Mouse (Mus musculus) embryo, embryonic 10 days (tissue): ENCODE measurements around the gene Sh3rf3.

ENCODE experiments used
- DNase-seq: peaks from one replicate; pipeline ENCODE4 v3.0.0-alpha.2; 2015; ENCODE audit warnings: low spot score

Gene Sh3rf3

DNA sequence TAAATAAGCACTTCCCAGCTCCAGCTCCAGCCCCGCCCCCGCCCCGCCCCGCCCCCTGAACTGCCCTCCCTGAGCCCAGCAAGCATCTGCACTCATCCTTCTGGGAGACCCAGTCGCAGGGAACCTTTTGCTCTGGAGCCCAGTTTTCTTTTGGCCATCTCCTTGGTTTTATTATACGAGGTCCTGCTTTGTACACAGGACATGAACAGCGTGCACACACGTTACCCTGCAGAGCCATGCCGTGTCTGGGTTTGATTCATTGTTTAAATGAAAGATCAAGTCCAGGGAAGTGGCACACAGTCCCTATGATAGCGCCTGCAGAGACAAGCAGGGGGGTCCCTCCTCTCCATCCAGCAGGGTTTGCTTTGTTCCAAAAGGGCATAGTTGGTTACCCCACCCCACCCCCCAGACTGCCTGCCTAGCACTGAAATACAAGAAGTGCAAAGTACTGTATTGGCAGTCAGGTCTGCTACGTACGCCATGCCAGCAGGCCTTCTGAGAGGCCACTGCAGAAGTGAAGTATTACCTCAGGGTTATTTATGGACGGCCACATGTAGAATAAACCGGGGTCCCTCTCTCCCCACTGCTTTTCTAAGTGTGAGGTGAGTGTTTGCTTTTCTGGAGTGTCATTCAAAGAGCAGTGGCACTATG is 41.5 kb downstream of the Sh3rf3 start:
- no peak for DNase-seq

DNA sequence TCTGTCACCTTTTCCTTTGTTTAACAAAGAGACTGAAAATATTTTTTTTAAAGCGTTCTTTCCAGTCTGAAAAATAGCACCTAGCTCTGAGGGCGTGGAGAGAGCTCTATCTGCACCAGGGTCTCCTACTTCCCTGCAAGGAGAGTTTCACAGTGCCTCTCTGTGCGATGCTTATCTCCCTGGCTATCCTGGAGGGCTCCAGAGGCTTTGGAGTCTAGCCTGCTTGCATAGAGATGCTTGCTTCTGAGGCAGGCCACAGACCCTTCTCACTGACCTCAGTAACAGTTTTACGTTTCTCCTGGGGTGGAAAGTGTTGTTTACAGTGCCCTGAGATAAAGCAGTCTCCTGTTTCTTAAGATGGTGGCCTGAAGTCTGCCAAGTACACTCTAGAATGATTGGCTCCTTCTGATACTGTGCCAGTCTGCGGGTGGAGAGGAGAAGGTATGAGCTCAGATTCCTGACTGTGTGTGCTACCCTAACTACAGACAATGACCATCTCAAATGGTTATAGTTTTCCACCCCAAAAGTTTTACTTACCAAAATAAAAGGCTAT is 42.1 kb downstream of the Sh3rf3 start:
- no peak for DNase-seq

DNA sequence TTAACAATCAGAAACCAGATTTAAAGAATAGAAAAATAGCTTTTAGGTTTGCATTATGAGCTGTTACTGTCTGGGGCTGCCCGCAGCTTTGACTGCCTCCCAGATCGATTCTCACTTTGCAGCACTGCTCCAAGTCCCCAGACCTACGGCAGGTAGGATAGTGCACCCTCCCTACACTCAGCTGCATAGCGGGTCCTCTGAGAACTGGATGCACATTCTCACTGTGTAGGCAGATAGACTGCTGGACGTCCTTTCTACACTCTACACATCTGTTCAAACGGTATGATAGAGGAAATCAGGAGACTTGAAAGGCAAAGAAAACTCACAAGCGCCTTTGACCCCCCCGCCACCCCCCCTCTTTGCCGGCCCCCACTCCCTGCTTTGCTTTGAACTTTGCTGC is 42.7 kb downstream of the Sh3rf3 start:
- no peak for DNase-seq

DNA sequence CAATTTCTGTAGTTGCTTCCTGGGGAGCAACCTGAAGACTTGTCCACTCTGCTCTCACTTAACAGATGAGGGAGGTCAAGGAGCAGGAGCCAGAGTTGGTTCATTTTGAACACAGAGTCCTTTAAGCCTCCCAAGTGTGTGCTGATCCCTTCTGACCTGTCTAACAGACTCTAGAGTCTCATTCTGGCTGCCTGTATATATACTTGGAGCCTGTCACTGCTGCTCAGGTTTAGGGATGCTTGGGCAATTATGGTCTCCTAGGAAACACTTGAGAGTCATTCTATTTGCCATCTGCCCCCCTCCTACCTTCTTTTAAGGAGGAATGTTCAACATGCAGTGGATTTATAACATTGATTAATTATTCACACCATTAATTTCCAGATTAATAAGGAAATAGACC is 43.6 kb downstream of the Sh3rf3 start:
- no peak for DNase-seq

DNA sequence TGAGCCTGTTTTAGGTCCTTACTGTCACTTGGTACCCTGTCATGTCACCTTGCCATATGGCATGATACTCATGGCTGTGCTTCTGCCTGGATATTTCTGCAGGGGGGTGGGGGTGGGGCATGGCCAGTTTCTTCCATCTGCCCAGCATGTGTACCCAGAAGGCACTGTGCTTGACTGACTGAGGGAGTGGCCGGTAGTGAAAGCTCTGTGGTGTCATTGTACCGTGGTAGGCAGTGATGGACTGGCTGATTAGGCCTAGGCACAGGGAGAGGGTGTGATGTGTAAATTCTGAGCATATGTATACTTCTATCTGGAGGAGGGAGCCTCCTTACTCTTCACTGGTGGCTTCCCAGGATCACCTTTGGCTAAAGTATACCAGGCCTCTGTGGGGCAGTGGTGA is 51.6 kb downstream of the Sh3rf3 start:
- no peak for DNase-seq

DNA sequence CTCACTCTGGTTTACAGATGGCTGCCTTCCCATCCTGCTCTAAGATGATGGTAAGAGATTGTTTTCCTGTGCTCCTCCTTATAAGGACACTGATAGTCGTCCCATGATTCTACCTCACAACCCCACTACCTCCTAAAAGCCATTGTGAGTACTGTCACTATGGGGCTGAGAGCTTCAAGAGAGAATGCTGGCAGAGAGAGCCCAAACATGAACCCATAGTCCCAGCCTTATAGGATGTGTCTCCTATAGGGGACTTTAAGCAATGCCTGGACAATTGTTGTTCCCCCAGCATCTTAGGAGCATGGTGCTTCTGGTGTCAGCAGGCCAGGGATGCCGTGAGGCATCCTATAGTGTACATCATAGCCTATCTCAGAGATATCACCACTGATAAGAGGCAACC is 54.4 kb downstream of the Sh3rf3 start:
- DNase-seq, result no peak

DNA sequence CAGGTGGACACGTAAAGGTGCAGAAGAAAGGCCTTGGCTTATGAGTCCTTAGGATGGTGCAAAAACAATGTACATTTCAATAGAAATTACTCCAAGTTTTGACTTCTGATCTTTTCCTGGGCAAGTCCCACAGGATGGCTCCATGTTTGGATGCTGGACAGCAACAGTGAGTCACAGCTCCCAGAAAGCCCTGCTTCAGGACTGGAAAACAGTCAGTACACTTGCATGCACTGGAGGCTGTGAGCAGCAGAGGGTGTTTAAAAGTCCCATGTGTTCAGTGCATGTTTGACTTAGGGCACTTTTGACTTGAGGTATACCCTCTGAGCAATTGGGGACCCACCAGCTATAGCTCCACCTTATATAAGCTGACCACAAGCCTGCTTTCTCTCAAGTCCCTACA is 56.7 kb downstream of the Sh3rf3 start:
- DNase-seq, result no peak

DNA sequence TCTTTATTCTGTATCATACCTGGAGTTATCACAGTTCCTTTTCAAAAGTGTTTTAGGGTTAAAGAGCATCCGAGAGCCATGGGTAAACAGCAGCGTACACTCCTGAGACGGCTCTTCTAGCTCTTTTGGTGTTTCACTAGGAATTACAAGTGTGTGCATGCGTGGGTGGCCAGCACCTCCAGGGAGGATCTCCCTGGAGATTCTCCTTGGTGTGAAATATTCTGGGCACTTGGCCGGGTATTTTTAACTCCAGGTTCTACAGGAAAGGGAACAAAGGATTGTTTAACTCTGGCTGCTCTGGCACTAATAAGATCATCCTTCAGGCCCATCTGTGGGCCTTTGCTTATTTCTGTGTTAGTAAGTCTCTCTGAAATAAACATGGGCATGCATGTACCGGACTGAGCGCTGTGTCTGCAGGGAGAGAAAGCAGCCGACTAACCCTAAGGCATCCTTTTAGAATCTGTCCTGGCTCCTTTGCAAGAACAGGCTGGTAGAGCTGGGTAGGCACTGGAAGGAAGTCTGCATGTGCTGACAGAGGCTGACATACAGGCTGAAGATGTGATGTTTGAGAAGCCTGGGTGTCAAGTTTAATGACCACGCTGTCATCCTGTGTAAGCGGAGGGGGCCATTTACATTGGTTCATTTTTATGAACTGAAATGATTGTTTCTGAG is 58.1 kb downstream of the Sh3rf3 start:
- no peak for DNase-seq

DNA sequence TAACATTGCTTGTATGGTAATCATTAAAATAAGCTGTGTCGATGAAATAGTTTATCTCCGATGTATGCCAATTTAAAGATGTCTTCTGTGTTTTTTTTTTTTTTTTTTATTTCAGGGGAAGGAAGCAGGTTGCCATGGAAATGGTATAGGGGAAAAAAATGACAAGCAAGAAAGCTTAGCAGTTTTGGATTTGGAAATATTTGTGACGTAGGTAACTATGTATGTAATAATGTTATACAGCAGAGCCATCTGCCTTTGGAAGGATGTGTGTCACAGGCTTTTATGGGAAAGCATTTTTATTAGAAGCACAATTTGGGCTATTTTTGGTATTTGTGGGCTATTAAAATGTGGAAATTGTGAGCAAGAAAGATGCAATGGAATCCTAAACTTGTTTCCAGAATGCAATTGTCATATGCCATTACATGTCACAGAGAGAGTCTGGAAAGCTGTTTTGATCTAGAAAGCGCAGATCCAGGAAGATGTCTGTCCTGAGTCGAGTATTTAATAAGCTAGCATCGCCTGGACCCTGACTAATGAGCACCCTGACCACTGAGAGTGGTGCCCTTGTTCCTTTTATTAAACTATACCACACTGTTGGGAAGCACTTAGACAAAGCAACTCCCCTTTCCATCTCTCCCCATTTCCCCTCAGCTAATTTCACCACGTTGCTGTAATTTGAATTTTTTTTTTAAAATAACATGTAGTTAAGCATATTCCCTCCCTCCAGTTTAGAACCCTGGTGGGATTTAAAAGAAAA is 58.8 kb downstream of the Sh3rf3 start:
- DNase-seq, result no peak

DNA sequence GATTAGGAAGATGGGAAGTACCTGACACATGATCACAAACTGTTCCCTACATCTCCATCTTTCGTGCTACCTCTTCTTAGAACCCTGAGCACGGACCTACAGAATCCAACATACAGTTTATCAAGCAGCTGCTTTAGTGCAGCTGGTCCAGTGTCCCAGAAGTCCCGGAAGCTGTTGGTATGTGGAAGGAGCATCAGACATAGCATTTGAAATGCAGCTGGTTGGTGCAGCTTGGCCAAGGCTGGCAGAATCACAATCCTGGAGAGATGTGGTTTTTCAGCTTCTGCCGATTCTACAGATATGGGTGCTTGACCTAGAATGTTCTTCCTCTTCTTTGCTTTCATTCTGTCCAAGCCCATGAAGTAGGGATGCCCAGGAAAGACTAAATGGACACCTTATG is 64.7 kb downstream of the Sh3rf3 start:
- no peak for DNase-seq

DNA sequence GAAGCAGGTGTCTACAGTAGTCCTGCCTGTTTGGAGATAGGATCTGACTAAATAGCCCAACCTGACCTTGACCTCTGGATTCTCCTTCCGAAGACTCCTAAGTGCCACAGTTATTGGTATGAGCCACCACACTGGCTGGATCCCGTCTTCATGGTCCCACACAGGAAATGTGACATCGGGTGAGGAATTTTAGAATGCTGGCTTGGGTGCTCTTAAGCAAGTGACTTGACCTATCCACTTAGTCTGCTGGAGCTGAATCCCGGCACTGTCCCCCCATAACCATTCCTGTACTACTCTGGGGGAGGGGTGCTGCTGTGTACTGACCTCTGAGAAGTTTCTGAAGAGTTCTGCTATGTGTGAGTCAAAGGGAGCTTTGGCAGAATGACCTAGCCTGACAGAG is 65.5 kb downstream of the Sh3rf3 start:
- no peak for DNase-seq

DNA sequence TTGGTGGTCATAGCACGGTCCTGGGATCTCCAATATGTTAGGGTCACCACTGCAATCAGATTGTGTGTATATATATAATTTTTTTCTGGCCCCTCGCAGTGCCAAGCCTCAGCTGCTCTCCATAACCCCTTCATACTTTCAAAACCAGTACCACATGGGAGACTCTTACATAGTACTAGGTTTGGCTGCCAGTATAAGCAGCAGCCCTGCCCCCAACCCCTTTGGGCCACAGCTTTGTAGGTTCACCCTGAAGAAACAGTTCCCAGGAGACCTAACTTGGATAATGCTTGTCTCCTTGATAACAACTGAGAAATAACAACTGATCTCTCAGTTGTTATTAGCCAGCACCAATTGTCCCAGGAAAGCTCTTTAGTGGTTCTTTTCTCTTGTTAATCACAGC is 69.6 kb downstream of the Sh3rf3 start:
- no peak for DNase-seq

DNA sequence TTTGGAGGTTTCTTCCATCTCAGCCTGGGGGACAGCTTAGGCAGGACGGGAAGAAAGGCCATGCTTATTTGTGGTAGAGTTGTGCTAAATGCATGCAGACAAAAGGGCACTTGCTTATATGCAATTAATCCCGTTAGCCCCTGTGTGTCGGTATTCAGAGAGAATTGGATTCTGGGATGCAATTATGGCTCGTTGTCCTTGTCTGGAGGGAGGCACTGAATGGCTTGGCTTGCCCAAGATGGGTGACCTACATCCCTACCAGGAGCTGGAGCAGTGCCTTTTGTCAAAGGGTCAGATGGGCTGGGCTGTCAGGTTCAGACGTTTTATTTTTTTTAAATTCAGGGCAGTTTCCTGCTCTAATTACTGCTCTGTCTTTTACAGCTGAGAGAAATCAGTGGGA is 72.2 kb downstream of the Sh3rf3 start:
- no peak for DNase-seq

DNA sequence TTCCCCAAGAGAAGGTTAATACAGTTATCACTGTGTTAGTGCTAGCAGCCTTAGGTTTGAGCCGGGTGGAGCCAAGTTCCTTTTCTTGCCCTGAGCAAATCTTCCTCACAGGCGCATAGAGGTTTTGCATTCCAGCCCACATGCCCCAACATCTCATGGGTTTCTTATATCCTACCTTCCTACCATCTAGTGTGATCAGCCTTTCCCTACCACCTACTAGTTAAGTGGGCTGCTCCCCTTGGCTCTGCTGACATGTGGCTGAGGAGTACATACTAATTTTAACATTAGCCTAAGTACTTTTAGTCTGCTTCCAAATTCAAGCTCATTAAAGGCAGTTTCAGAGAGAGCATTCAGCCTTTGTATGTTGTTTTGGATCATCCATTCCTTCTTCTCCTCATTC is 72.7 kb downstream of the Sh3rf3 start:
- DNase-seq, result no peak

DNA sequence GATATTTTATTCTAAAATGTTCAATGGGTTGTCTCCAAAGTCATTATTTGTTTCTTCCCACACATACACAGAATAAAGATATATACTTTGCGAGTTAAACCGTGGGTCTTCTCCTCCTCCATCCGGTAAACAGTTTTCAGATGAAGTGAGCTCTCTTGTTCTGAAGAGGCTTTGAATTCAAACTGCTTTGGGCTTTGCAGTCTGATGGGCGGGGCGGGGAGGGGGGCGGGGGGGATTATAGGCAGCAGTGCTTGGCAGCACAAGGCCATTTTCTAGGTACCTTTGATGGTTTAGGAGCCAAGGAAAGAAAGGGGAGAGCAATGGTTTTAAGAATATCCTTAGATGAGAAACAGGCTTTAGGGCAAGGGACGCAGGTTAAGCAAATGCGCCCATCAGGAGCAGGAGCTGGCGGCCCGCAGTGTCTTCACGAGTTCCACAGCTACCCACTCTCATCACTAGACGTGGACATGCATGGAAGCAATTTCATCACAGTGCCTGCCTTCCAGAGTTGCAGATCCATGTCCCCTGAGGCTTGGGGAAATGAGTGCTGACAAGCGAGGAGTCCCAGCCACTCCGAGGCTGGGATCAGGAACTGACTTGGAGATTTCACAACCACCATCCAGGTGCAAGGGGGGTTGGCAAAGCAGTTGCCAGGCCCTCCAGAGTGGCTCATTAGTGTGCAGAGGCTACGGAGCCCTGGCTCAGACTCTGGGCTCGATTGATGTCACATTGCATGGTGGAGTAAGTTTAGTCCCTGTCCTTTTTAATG is 77.7 kb downstream of the Sh3rf3 start:
- no peak for DNase-seq

DNA sequence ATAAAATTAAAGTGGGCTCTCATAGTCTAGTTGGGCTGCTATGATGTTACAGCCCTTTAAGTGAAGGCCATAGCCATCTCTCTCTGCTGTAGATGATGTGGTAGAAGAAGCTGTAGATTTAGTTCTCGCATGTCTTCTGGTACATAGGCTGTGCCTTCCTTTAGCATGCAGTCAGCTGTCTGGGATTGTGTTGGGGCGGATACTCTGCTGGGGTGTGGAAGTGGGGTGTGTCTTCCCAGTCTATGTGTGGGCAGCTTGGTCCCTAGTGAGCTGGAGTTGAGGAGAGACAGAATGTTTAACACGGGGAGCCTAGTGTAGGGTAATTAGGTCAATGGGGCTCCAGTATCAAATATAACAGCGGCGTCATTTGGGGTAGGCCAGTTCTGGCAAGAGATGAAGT is 82.3 kb downstream of the Sh3rf3 start:
- no peak for DNase-seq

DNA sequence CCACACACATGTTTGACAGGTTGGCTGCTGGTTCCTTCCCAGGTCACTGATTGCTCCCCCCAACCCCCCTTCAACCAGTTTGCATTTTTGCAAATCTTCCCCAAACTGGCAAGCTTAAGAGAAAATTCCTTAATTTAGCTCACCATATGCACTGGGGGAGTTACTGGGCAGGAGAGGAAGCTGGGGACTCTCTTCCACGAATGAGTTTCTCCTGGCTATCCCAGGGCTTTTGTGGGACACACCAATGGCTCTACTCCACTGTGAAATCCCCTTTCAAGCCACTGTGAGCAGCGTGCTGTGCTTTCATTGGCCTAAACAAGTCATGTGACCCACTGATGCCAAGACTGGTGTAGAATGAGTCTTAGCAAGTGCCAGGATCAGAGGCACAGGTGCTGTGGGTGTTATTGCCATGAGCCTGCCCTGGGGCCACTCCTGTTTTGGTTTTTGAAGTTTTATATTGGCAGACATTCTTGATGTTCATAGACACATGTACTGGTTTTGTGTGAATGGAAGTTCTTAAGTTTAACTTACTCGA is 83.9 kb downstream of the Sh3rf3 start:
- no peak for DNase-seq

DNA sequence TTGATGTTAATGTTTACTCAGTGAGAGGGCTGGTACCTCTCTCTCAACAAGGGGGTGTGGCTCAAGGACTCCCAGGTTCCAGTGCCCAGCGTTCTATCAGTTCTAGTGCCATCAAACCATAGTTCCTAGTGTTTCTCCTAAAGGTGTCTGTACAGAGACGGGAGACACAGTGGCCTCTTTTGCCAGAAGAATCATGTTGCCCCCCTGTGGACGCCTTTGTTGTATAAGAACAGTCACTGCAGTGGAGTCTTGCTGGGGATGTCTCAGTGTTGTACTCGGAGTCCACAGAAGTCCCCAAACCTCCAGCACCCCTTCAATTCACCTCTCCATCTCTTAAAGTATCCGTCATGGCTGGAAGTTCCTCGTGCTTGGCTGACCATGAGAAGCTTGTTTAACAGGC is 92.1 kb downstream of the Sh3rf3 start:
- DNase-seq, result no peak

DNA sequence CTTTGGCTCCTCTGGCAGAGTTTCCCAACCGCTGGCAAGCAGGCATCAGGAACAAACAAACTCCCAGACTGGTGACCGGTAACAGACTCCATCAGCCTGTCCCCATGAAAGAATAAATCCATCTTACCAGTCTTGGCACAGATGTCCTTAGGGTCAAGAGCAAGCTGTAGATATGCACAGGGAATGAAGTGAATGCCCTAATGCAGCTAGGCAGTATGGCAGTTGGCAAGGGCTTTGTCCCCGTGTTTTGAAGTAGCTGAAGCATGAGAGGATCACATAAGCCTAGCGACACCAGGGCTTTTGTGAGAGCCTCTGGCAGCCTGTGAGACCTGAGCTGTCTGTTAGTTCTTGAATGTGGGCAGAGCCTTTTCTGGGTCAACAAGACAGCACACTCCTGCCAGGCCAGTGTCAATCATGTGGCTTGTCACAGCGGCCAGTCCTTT is 93.9 kb downstream of the Sh3rf3 start:
- DNase-seq, result no peak

DNA sequence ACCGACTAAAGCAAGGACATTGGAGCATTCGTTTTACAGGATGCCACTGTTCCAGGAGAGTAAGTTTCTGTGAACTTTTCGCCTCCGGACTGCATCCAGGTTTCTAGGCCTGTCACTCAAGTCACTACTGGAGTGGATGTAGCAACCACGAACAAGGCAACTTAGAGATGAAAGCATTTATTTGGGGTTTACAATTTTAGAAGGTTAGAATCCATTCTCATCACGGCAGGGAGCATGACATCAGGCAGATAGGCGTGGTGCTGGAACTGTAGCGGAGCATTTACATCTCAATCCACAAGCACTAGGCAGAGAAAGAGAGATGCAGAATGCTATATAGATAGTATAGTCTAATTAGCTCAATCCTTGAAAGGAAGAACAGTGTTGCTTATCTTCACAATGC is 95.3 kb downstream of the Sh3rf3 start:
- no peak for DNase-seq

DNA sequence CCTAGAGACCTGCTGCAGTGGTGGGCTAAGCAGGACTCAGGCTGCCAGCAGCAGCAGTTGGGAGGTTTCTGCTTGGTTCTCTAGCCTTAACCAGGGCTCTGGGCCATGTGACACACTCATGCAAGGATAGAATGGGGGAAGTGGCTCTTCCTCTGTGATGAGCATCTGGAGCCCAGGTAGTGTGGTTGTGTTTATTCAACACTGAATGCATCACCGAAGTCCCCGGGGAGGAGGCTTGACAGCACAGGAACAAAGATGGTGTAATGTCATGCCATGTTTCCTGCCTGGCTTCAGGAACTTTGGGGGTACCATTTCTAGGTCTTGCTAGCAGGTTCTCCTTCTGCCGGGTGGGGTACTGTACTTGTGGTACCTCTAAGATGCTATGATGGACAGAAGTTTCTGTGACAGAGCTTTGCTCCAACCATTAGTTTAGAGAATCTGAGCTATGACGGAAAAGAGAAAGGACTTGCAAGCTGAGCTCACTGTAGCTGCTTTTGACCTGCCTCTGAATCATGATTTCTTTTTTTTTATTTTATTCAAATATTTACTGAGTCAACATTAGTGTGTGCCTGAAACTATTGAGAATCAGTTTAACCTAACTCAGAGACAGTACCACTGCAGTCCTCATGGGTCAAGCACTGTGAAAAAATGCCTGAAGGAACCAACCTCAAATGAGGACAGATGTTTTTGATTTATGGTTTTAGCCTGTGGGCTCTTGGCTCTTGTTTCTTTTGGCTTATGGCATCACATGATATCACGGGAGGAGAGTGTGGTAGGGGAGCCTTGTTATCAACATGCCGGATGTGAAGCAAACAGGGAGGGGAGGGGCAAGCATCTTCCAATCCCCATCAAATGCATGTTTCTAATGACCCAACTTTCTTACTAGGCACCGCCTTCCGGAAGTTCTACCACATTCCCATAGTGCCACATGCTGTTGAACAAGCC is 102.4 kb downstream of the Sh3rf3 start:
- DNase-seq, result no peak
